In the genomic region with DNA sequence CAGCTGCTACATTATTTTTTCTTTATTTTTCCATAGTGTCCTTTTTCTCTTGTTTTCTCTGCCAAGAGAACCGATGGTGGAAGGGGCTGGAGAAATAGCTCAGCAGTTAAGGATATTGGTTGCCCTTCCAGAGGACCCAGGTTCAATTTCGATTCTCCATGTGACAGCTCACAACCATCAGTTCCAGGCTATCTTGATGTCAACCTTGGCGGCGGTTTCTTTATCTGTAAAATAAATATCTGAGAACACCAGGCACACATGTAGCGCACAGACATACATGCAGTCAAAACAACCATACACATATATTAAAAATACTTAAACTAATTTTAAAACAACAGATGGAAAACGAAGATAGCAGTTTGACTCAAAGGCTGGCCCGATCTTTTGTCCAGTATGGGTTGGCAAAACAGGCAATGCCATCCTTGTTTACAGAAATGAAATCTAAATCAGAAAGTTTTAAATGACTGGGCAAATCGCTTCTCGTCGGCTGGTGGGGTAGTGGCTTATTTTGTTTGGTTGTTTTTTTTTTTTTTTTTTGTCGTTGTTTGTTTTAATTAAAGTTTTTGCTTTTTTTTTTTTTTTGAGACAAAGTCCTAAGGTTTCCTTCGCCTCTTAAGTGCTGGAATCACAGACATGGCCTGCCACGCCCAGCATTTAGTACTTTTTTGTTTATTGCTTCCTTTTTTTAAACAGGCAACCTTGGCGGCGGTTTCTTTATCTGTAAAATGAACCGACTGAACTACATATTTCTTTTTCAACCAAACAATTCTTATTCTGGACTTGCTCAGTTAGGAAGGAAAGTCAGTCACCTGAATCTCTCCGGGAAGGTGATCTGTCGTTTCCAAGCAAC, we compare ENCODE assay signal across 8 mouse cellular contexts. TPM values are rescaled to one million over a fixed set of nuclear protein-coding genes. Genes with fewer than 3 reads are reported as not detected.
DNase-seq lines count a peak whose midpoint lies in the region; ATAC-seq lines count a peak whose summit lies in the region.

No protein-coding gene starts in this region.

- H3K4me1 ChIP-seq in neural tube, embryonic 11.5 days (ENCODE audit: control insufficient read depth, insufficient read depth, low read length): 0 out of 2 replicates have a peak, but pooled peaks cover 5% of the 10 kb centered on the region
- H3K4me1 ChIP-seq in forebrain, embryonic 11.5 days (replicated peaks; ENCODE audit: control insufficient read depth, insufficient read depth, low read length): no peaks in the 10 kb centered on the region
- H3K4me1 ChIP-seq in liver, embryonic 12.5 days: peaks cover 26% of the 10 kb centered on the region
- H3K4me1 ChIP-seq in stomach, embryonic 15.5 days: peaks cover 7% of the 10 kb centered on the region; the same call in 1 of the 2 replicates

- DNase-seq in neural tube, embryonic 11.5 days (ENCODE audit: low spot score): no peak
- no peak for DNase-seq in neural tube, embryonic 10.5 days (ENCODE audit: extremely low spot score, low spot score)
- DNase-seq in forebrain, embryonic 11.5 days (ENCODE audit: low spot score): no peak
- no peak for DNase-seq in adrenal gland, postnatal 4 days (ENCODE audit: low spot score in 2 of 2)
- no peak for DNase-seq in adipocyte (ENCODE audit: low spot score)
- DNase-seq in right cerebral cortex, adult 18-20 months: no peak

- 45% methylated on average over 18 of the region's 18 CpGs for WGBS in neural tube, embryonic 11.5 days
- WGBS in forebrain, embryonic 11.5 days: 48% methylated on average over 18 of the region's 18 CpGs
- 24% methylated on average over 18 of the region's 18 CpGs for WGBS in liver, embryonic 12.5 days (ENCODE audit: insufficient replicate concordance)
- 35% methylated on average over 18 of the region's 18 CpGs for WGBS in stomach, embryonic 15.5 days

- H3K9me3 ChIP-seq in neural tube, embryonic 11.5 days (ENCODE audit: control insufficient read depth, low read length): no peaks in the 10 kb centered on the region
- no peaks in the 10 kb centered on the region for H3K9me3 ChIP-seq in forebrain, embryonic 11.5 days (ENCODE audit: control insufficient read depth, low read length)
- H3K9me3 ChIP-seq in liver, embryonic 12.5 days (replicated peaks): no peaks in the 10 kb centered on the region
- H3K9me3 ChIP-seq in stomach, embryonic 15.5 days: no peaks in the 10 kb centered on the region

- ATAC-seq in neural tube, embryonic 11.5 days (ENCODE audit: insufficient read depth, low FRiP score, low TSS enrichment): 0 out of 2 replicates have a peak, but pooled peaks have one; percentile 4
- ATAC-seq in forebrain, embryonic 11.5 days (replicated peaks; ENCODE audit: low FRiP score): no peak
- ATAC-seq in liver, embryonic 12.5 days: 0 out of 2 replicates have a peak, but pooled peaks have one; percentile 5
- ATAC-seq in stomach, embryonic 15.5 days (ENCODE audit: insufficient read depth, low FRiP score, low read depth): no peak

- no peaks in the 10 kb centered on the region for H3K27me3 ChIP-seq in neural tube, embryonic 11.5 days (ENCODE audit: control insufficient read depth, insufficient read depth, low read length)
- no peaks in the 10 kb centered on the region for H3K27me3 ChIP-seq in forebrain, embryonic 11.5 days (ENCODE audit: control insufficient read depth, insufficient read depth, low read length)
- no peaks in the 10 kb centered on the region for H3K27me3 ChIP-seq in liver, embryonic 12.5 days (replicated peaks)
- H3K27me3 ChIP-seq in stomach, embryonic 15.5 days (replicated peaks): no peaks in the 10 kb centered on the region

- H3K9ac ChIP-seq in neural tube, embryonic 11.5 days (ENCODE audit: low read length): peak overlapping the region; percentile 37; the same call in 1 of the 2 replicates
- H3K9ac ChIP-seq in forebrain, embryonic 11.5 days (ENCODE audit: low read length): peak overlapping the region; percentile 87; the same call in 1 of the 2 replicates
- peak overlapping the region; percentile 87; the same call in 1 of the 2 replicates for H3K9ac ChIP-seq in liver, embryonic 12.5 days
- H3K9ac ChIP-seq in stomach, embryonic 15.5 days: no peak overlapping the region

- no peak overlapping the region for H3K27ac ChIP-seq in neural tube, embryonic 11.5 days (ENCODE audit: low read depth, low read length)
- H3K27ac ChIP-seq in forebrain, embryonic 11.5 days (ENCODE audit: low read depth, low read length): no peak overlapping the region
- peak overlapping the region; percentile 80 for H3K27ac ChIP-seq in liver, embryonic 12.5 days
- peak overlapping the region; percentile 93; the same call in 1 of the 2 replicates for H3K27ac ChIP-seq in stomach, embryonic 15.5 days

- H3K4me3 ChIP-seq in neural tube, embryonic 11.5 days (ENCODE audit: low read depth, low read length): peak overlapping the region; percentile 63
- H3K4me3 ChIP-seq in forebrain, embryonic 11.5 days (ENCODE audit: low read depth, low read length): peak overlapping the region; percentile 82
- H3K4me3 ChIP-seq in liver, embryonic 12.5 days: peak overlapping the region; percentile 79
- H3K4me3 ChIP-seq in stomach, embryonic 15.5 days (replicated peaks): peak overlapping the region; percentile 85

- H3K4me2 ChIP-seq in neural tube, embryonic 11.5 days (ENCODE audit: low read depth): peak overlapping the region; percentile 82
- H3K4me2 ChIP-seq in forebrain, embryonic 11.5 days (ENCODE audit: low read depth, low read length, severe bottlenecking): peak overlapping the region; percentile 77
- H3K4me2 ChIP-seq in liver, embryonic 12.5 days: peak overlapping the region; percentile 79
- H3K4me2 ChIP-seq in stomach, embryonic 15.5 days: peak overlapping the region; percentile 83

- no peaks in the 10 kb centered on the region; the same call in 1 of the 2 replicates for H3K36me3 ChIP-seq in neural tube, embryonic 11.5 days (ENCODE audit: control insufficient read depth, insufficient read depth, low read length)
- no peaks in the 10 kb centered on the region for H3K36me3 ChIP-seq in forebrain, embryonic 11.5 days (ENCODE audit: control insufficient read depth, insufficient read depth, low read length)
- peaks cover 6% of the 10 kb centered on the region; the same call in 1 of the 2 replicates for H3K36me3 ChIP-seq in liver, embryonic 12.5 days
- H3K36me3 ChIP-seq in stomach, embryonic 15.5 days: peaks cover 6% of the 10 kb centered on the region; the same call in 1 of the 2 replicates

RNA-seq across cellular contexts. Expression of gene Taco1, which starts 0.6 kb away (rescaled TPM):
- polyA plus RNA-seq in neural tube, embryonic 11.5 days (2014; fragmentation: Nextera tagmentation; extraction: Ambion mirVana): 7.9 and 10.9 TPM in 2 replicates
- 8.8 and 9.9 TPM in 2 replicates for polyA plus RNA-seq in forebrain, embryonic 11.5 days (2014; fragmentation: Nextera tagmentation; extraction: Ambion mirVana)
- 9.6 and 10.6 TPM in 2 replicates for polyA plus RNA-seq in liver, embryonic 12.5 days (2016; fragmentation: Nextera tagmentation; extraction: Ambion mirVana)
- 9.8 and 11.5 TPM in 2 replicates for polyA plus RNA-seq in stomach, embryonic 15.5 days (2015; fragmentation: Nextera tagmentation; extraction: Ambion mirVana)
- total RNA-seq in adrenal gland, postnatal 4 days (2021): 10 to 100 TPM; 27.3 to 28.6 TPM

RNA-seq across cellular contexts. Expression of gene Map3k3, which starts 19.1 kb away (rescaled TPM):
- polyA plus RNA-seq in neural tube, embryonic 11.5 days (2014; fragmentation: Nextera tagmentation; extraction: Ambion mirVana): 19.5 and 20.8 TPM in 2 replicates
- polyA plus RNA-seq in forebrain, embryonic 11.5 days (2014; fragmentation: Nextera tagmentation; extraction: Ambion mirVana): 20.6 and 23.5 TPM in 2 replicates
- 9.7 and 11.2 TPM in 2 replicates for polyA plus RNA-seq in liver, embryonic 12.5 days (2016; fragmentation: Nextera tagmentation; extraction: Ambion mirVana)
- polyA plus RNA-seq in stomach, embryonic 15.5 days (2015; fragmentation: Nextera tagmentation; extraction: Ambion mirVana): 18.0 and 19.5 TPM in 2 replicates
- total RNA-seq in adrenal gland, postnatal 4 days (2021): 10 to 100 TPM; 55.5 to 60.6 TPM

RNA-seq across cellular contexts. Expression of gene Dcaf7, which starts 28.6 kb away (rescaled TPM):
- polyA plus RNA-seq in neural tube, embryonic 11.5 days (2014; fragmentation: Nextera tagmentation; extraction: Ambion mirVana): 94.6 and 100 TPM in 2 replicates
- polyA plus RNA-seq in forebrain, embryonic 11.5 days (2014; fragmentation: Nextera tagmentation; extraction: Ambion mirVana): 104 TPM in 2 replicates
- polyA plus RNA-seq in liver, embryonic 12.5 days (2016; fragmentation: Nextera tagmentation; extraction: Ambion mirVana): 41.5 and 43.0 TPM in 2 replicates
- 54.6 and 57.6 TPM in 2 replicates for polyA plus RNA-seq in stomach, embryonic 15.5 days (2015; fragmentation: Nextera tagmentation; extraction: Ambion mirVana)
- 10 to 100 TPM; 87.2 to 88.1 TPM for total RNA-seq in adrenal gland, postnatal 4 days (2021)

RNA-seq across cellular contexts. Expression of gene Kcnh6, which starts 57.4 kb away (rescaled TPM):
- polyA plus RNA-seq in neural tube, embryonic 11.5 days (2014; fragmentation: Nextera tagmentation; extraction: Ambion mirVana): 0.58 and 0.65 TPM in 2 replicates
- 0.39 and 0.41 TPM in 2 replicates for polyA plus RNA-seq in forebrain, embryonic 11.5 days (2014; fragmentation: Nextera tagmentation; extraction: Ambion mirVana)
- 0.06 and 0.08 TPM in 2 replicates for polyA plus RNA-seq in liver, embryonic 12.5 days (2016; fragmentation: Nextera tagmentation; extraction: Ambion mirVana)
- polyA plus RNA-seq in stomach, embryonic 15.5 days (2015; fragmentation: Nextera tagmentation; extraction: Ambion mirVana): 0.80 and 1.3 TPM in 2 replicates
- under 1 TPM; 0.31 to 0.92 TPM for total RNA-seq in adrenal gland, postnatal 4 days (2021)

Comparison
In these comparisons a context has a peak if more than half of its experiments do, and no peak if none do; other contexts are left out.
1. ATAC-seq: peak in neural tube, embryonic 11.5 days (single experiment) and liver, embryonic 12.5 days (single experiment); none in forebrain, embryonic 11.5 days (single experiment) and stomach, embryonic 15.5 days (single experiment).
2. H3K27ac ChIP-seq: peak in liver, embryonic 12.5 days (single experiment) and stomach, embryonic 15.5 days (single experiment); none in neural tube, embryonic 11.5 days (single experiment) and forebrain, embryonic 11.5 days (single experiment).
3. Peak in every context shown above with its lines, with median percentiles within 50 percentile points of each other: H3K4me2 ChIP-seq and H3K4me3 ChIP-seq.